Mouse (Mus musculus) regulatory T cell (primary cell): Measurements from ENCODE around the gene Mn1.

ENCODE experiments used
- in situ Hi-C: fragments of 300-600 bp; cut with MboI, MseI; formaldehyde crosslinking; loops from one replicate; pipeline ENCODE4 v1.15.1; 2025; ENCODE audit warnings: high pct_unique_total_duplicates

Mn1 gene

DNA sequence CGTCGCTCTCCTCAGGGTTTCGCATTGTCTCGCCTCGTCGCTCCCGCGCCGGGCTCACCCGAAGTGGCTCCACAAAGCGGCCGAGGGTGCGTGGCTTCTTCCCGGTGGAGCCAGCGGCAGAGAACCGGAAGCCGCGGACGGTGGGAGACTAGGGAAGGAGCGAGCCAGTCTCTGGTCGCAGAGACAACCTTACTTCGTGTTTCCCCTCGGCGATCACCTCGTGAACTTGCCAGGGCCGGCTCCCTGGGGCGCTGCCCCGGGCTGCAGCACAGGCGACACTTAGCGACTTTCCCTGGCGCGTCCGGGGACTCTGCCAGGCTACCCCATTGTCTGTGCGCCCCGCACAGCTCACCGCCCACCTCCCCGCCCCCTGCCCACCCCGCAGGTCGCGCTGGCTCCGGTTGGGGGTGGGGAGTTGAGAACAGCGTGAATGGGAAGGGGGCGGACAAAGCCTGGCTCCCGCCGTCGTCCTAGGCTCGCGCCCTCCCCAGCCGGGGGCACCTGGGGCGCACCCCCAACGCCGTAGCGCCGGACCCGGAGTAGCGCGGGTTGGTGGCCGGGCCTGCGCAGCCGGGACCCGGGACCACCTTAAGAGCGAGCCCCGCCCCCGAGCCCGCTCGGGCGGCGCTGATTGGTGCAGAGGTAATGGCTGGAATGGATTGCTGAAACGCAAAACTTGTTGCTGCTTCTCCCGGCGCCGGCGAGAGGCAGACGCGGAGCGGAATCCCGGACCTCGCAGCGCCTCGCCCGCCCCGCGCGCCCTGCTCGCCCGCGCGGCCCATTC is at the start of gene Mn1:
Gene Mn1, plus strand, starts transcription at position 772 of the 784 bp plus-strand sequence.
- in situ Hi-C loops, result no loop called here

DNA sequence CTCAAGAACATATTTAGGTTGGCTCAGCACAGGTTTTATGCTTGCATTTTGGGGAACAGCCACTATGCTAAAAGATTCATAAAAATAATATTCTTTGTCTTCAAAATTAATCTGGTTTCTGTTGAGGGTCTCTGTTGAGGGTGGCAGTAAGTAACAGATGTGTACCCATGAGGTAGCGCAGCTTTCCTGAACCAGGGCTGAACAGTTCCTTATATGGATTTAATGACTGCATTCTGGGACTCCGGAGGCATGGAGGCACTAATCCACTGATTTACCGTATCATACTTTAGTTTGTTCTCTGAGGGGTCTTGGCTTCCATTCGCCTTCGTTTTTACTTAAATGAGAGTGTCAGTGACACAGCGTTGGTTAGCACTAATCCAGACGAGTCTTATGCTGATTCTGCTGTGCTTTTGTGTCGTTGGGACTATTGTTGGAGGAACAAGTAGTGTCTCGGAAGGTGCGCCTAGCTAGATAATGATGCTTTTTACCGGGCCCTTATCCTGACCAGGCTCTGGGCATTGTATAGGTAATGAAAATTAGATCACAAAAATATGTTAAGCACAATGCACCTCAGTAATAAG is 49.1 kb upstream of the Mn1 start:
- in situ Hi-C loops, result no loop called here

DNA sequence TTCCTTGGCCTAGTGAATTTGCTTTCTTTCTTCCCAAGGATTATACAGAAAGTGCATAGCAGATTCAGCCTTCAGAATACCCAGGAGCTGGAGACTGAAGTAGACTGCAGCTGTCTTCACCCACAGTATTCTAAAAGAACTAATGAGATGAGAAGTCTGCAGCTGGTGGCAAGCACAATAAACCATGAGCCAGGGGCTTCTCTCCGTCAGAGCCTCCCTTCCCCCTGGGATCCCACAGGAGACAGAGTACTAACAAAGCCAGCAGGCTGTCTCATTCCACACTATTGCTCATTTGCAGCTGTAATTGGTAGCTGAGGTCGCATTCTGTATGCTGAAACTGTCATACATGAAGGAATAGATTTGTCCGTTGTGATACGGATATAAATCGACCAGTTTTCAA is 48.6 kb upstream of the Mn1 start:
- in situ Hi-C loops, result no loop called here

DNA sequence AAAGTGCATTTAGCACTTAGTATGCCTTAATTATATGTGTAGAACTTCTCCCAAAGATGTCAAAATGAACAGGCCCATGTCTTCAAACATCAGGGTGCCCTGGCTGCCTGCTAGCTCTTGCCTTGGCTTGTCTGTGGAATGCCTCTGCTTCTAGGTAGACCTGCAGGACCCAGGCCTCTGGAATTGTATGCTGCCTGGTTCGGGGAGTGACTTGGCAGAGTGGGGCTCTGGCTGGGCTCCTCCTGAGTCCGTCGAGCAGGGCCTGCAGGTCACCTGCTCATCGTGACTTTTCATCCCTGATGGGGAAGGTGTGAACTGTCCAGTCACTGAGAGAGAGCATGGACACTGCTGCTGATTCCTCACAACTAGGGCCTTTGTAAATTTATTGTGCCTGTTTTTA is 41.5 kb upstream of the Mn1 start:
- in situ Hi-C loops, result no loop called here

DNA sequence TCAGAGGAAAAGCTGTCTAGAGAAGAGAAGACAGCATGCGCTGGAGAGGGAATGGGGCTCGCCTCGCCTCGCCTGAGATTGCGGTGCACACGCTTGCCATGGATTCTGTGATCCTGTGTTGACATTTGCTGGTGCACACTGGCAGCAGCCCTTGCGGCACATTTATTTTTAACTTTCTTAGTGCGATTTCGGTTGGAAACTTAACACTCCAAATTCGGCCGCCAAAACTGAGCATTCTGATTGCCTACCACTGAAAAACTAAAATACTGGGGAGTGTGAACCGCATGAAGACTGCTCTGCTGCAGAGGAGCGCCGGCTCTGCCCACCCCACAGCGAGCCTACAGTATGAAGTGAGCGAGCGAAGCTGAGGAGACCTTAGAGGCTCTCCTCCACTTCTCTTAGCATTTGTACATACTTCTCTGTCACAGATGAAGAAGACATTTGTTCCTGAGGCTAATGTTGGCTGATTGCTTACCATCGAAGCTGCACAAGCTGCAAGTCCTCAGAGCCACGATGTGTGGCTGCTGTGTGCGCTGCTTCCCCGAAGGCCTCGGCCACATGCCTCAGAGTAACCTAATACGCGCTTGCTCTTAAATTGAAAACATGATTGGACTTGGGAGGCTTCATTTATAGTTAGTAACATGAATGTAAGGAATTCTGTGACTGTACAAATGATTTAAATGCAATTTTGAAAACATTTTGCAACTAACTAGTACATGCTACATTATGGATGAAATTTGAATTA is 40.7 kb upstream of the Mn1 start:
- in situ Hi-C loops, result no loop called here

DNA sequence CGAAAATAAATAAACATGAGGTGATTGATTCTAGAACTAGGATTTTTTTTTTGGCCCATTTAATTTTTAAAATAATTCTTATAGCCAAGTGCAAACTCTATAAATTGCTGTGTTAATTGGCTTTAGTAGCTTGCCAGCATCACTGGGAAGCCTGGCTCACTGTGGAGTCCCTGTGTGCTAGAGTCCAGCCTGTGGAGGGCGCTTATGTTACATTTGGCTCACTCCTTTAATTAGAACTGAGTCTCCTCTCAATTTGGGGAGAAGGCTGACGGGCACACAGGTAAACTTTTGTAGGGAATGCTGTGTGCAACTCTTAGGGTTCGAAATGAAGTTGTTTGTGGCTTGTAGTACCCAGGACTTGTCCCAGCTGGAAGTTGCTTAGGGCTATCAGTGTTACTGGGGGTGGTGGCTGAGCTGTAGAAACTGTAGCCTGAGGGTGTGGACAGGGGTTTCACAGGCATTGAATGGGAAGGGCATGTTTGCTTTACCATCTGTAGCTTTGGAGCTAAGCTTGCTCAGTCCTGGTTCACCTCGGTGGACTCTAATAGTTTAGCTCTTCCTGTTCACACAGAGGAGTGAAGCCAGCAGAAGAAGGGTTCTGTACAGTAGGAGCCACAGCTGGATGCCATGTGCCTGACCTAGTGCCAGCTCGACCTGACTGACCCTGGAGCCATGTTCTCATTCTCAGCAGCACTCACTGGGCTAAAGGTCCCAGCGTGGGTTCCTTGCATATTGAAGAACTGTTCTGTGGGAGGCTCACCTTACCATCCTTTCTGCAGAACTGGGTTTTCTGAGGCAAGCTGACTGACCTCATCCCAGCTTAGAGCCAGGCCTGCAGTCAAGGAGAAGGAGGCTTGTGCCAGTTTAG is 38.8 kb upstream of the Mn1 start:
- in situ Hi-C loops, result no loop called here

DNA sequence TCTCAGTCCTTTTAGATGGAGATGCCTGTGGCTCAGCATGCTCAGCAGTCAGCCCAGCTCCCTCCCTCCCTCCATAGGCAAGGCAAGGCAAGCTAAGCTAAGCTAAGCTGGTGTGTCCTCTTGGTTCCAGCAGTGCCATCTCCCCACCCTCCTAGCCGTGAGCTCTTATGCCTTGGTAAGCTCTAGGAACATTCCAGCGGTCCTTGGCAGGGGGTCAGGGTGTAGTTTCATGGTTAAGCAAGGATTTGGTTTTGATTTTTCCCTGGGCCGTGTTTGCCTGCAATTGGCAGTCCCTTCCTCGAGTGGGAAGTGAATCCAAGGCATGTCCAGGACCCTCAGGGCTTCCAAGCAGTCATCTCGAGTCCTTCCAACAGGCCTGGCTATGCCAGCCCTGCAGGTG is 33.8 kb upstream of the Mn1 start:
- in situ Hi-C loops, result no loop called here

DNA sequence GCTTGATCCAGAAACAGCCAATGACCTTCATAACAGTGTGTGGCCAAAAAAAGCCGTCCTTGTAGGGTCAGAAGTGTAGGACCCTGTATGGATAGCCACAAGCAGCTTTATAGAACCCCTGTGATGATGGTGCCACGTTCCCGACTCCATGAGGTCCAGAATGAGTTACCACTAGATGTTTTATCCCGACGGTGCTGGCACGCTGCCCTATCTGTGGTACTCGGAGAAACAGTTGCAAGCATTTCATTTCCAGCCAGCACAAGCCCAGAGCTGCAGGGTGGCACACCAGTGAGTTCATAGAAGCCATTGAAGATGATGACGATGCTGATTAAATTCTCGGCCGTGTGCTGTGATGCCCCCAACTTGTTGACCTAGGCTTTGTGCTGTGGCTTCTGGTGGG is 26.3 kb upstream of the Mn1 start:
- in situ Hi-C loops, result no loop called here

DNA sequence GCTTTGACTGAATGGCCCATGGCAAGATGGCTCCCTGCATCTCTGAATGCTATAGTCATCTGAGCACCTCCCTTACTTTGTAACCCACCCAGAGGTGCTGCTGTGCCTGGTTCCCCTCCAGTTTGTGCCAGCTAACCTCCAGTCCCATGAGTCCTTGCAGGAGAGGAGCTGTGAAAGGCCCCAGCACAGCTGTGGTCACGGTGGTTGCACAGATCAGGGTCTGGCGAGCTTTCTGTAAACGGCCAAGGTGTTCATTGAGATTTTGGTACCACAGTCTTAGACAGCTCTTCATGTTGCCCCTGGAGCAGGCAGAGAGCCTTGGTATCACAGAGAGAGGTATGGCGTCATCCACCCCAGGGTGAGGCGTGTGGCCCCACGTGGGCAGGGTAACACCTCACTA is 25.7 kb upstream of the Mn1 start:
- in situ Hi-C loops, result no loop called here

DNA sequence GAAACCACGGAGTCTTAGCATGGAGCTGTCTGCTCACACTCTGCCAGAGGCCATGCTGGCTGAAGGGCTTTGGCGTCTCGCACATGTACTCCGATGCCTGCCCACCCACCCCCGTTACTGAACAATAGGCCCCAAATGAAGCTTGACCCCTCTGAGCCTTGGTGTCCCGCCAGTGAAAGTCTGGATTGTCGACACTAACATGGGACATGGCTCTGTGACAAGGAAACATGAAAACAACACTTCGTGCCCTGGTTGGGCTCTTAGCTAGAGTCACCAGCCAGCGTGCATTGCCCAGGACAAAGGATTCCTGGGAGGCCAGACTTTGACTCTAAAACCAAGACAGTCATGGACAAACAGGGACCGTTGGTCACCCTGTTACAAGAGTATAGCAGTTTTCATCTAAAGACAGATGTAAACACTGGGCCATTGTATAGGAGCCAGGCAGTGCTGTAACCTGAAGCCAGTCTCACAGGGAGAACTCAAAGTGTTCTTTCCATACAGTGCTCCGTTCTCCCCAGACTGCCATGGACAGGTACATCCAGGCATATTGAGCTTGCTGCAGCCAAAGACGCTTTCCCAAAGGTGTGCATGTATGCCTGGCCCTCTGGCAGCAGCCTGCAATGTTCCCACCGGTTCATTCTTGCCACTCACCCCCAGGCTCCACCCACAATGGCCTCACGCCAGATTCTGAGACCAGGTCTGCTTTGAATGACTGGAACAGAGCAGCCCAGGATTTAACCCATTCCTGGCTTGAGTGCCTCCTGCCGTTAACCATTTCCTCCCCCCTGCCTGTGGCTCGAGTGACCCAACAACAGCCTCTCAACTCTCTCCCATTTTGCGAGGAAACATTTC is 23.6 kb upstream of the Mn1 start:
- in situ Hi-C loops, result no loop called here

DNA sequence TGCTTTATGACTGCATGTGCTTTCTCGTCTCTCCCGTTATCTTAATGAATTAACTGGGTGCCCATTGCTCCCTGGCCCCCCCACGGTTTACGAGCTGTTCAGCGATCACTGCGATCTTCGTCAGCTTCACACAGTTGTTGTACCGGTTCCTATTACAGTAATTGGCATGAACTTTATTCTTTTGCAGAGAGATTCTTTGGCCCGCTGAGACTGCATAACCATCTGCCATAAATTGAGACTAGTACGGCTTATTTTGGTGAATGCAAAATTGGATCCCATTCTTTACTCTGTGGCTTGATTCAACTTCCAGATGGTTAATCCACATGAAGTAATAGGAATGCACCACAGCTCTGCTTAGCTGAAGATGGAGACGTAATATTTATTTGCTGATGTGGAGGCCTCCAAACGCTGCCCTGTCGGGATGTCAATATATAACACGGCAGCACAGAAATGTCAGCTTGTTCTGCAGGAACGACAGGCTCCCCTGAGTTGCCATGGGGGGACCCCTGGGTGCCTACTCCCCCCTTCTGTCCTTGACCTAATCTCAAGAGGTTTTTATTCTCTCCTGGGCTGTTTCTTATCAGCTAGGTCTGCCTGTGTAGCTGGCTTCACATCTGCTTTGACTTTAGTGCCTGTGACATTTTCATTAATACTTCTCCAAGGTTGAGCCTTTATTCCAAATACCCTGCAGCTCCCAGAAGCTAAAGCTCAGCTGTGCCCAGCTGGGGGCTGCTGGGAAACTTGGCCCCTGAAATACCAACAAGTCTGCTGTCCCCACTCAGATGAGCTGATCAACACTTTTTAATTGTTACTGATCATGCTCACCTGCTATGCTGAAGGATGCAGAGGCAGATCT is 22.7 kb upstream of the Mn1 start:
- in situ Hi-C loops, result no loop called here

DNA sequence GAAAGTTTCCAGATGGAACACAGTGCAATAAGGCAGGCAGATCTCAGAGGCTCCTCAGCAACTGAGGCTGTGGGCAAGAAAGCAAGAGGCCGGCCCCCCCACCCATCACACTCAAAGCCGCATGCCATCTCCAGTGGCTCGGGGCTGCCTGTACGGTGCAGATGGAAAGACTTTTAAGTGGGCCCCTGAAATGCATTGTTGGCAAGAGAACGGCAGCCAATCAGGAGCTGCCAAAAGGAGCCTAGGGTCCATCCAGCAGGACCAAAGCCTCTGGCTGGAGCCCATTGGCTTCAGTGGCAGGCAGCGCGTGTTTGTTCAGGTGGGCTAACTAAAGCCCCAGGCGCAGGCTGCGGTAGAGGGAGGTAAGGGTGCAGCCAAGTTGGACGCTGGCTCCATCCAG is 21.4 kb upstream of the Mn1 start:
- in situ Hi-C loops, result no loop called here

DNA sequence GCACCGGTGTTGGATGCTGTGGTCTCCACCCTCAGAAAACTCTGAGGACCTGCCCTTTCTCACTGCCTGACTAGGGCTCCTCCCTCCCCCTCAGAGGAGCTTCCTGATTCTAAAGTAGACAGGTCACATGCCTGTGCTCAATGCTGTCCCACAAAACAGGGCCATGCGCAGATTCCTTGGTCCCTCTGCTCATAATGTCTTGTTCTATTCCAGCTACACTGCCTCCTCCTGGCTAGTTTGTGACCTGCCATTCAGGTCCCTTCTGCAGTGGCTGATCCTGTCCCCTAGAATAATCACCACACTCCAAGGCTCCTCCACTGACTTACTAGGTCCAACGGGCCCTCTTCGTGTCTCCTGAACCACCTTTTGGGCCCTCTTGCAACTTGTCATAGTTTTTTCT is 21.0 kb upstream of the Mn1 start:
- in situ Hi-C loops, result no loop called here

DNA sequence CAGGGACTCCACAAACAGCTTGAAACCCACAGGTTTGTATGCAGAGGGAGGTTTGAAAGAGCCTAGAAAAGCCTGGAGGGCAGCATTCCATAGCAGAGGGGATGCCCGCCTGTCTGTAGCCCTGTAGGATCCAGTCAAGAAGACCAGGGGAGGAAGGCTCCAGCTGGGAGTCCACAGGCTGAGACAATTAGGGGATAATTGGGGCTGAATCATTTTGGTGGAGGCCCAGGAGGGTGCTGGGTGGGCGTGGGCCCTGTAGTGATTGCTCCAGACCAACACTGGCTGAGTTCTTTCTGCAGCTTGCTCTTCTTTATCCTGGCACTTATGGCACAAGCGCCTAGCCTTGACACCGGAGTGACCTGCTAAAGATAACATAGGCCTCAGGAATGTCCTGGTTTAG is 18.7 kb upstream of the Mn1 start:
- in situ Hi-C loops, result no loop called here

DNA sequence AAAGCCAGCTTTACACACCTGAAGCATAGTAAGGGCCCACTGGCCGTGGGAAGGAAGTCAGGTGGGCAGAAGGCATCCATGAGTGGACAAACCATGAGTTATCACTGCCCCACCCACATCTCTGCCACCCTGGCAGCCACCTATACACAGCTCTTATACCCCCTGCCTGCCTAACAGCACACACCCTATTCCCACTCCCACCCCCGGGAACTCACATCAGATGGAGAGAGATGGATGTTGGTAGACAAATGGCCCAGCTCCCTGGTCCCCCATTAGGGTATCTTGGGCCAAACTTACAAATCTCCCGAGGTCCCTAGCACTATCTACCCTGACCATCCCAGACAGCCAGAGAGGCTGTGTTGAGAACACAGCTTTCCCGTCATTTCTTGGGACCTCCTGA is 17.9 kb upstream of the Mn1 start:
- in situ Hi-C loops, result no loop called here

DNA sequence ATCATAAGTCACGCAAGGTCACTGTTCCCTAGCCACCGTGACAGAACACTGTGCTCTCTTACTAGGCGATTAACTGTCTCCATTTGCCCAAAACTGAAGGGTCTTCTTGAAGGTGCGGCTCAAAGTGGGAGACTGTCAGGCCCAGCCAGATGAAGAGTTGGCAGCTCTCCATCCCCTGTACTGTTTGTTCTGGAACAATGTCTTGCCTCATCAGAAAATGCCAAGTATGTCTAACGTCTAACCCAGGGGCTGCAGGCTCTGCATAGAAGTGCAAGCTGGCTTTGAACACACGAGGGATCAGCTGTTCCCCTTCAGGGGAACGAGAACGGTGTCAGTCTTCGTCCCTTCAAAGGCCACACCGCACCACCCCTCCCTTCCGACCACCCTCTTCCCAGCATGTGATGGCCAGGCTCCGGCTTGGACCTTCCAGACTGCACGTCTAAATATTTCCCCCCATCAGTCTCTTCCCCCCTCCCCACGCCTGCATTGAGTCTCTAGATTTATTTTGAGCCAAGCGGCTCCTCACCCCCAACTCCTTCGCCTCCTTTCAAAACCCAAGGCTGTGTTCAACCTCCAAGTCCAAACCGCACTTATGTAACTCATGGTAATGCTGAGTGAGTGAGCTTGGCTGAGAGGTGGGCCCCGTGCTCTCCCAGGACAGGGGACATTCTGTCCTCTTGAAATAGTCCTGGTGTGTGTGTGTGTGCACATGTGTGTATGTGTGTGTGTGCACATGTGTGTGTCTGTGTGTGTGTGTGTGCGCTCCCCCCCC is 15.1 kb upstream of the Mn1 start:
- in situ Hi-C loops, result no loop called here

DNA sequence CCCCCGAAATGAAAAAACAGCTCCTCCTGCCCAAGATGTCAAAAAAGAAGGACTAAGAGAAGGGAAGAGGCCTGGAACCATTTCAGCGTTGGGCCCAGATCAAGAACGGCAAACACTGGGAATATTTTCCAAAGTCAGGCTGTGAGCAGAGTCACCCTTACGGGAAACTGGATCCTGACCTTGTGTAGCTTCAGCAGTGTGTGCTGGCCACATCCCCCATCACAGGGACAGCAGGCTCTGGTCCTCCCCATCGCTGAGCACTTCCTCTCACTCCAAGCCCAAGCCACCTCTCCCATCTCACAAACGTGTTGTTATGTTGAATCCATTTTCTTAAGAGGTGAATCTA is 14.5 kb upstream of the Mn1 start:
- in situ Hi-C loops, result no loop called here

DNA sequence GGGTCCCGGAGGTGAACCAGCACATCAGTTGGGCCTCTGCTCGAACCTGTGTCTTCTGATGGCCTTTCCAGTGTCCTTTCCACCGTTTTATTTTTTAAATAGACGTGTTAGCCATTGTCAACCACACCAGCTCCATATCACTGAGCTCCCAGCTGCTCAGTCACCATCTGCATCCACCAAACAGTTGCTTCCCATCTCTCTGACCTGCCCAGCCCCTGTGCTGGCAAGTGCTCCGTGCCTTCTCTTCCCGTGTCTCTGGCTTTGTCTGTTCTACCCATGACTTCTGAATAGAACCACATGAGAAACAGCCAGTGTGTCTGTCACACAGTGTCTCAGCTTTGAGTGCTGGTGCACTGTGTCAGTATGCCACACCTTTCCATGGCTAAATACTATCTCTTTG is 12.4 kb upstream of the Mn1 start:
- in situ Hi-C loops, result no loop called here

DNA sequence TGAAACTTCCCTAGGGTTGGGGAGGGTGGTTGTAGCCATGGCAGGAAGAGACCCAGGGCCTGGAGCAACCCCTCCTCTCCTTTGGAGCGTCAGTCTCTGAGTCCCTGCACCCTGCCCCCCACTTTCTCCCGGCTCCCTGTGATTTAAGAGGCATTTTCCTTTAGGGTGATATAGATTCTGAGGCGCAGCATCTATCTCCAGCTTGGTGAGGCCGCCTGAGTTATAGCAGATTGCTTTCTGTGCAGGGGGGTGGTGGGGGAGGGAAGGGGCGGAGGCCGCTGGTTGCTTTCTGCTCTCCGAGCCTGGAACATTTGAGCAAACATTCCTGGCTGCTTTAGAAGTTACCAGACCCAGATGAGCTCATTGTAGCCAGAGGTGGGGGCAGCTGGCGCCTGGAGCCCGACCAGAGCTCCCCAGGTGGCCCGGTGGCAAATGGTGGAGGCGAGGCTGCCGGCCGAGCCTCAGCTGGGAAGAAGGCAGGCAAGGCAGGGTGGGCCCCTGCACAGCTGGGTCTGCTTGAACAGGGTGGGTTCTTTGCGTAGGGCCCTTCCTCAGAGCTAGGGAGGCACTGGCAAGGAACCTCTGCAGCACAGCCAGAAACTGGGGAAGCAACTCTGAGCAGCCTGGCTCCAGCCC is 8.6 kb upstream of the Mn1 start:
- in situ Hi-C loops, result no loop called here
